Mouse (Mus musculus) heart, postnatal 0 days (tissue): ENCODE results near the gene Ogdh. TPM values are rescaled to one million over a fixed set of nuclear protein-coding genes. Genes with fewer than 3 reads are reported as not detected.

Source experiments
- ATAC-seq: fragments of 200-750 bp; cut with Nextera tagmentation; 2 replicates; pipeline ENCODE4 v1.8.0; 2017; ENCODE audit warnings: low read depth, moderate number of reproducible peaks, moderate library complexity; ENCODE audit not compliant: insufficient read depth
- DNase-seq: peaks from one replicate; pipeline ENCODE4 v3.0.0-alpha.2; 2016; ENCODE audit warnings: low spot score
- H3K27ac ChIP-seq: fragments of 300-500 bp; sonication (generic); 2 replicates; pipeline ENCODE4 v1.5.1; 2014; ENCODE audit warnings: low read depth, mild to moderate bottlenecking
- H3K27me3 ChIP-seq: fragments of 300-500 bp; sonication (generic); 2 replicates; pipeline ENCODE4 v1.6.1; 2014; ENCODE audit warnings: low read length, mixed read lengths; ENCODE audit not compliant: control insufficient read depth, insufficient read depth
- H3K36me3 ChIP-seq: fragments of 300-500 bp; sonication (generic); replicated peaks from 2 replicates; pipeline ENCODE4 v1.6.1; 2014; ENCODE audit warnings: low read length, mixed read lengths; ENCODE audit not compliant: control insufficient read depth, insufficient read depth
- H3K4me1 ChIP-seq: fragments of 300-500 bp; sonication (generic); 2 replicates; pipeline ENCODE4 v1.6.1; 2014; ENCODE audit warnings: antibody characterized with exemption; ENCODE audit not compliant: control insufficient read depth, insufficient read depth
- H3K4me2 ChIP-seq: fragments of 300-500 bp; sonication (generic); 2 replicates; pipeline ENCODE4 v1.6.1; 2014; ENCODE audit warnings: low read depth, mild to moderate bottlenecking, low read length, moderate library complexity
- H3K4me3 ChIP-seq: fragments of 300-500 bp; sonication (generic); 2 replicates; pipeline ENCODE4 v1.5.1; 2014; ENCODE audit warnings: low read depth, low read length
- H3K9ac ChIP-seq: fragments of 300-500 bp; sonication (generic); replicated peaks from 2 replicates; pipeline ENCODE4 v1.6.1; 2014; ENCODE audit warnings: low read depth, low read length, mixed read lengths
- H3K9me3 ChIP-seq: fragments of 300-500 bp; sonication (generic); replicated peaks from 2 replicates; pipeline ENCODE4 v1.6.1; 2016; ENCODE audit warnings: low read length; ENCODE audit not compliant: control insufficient read depth
- CTCF ChIP-seq: IDR thresholded peaks from 2 replicates; pipeline ENCODE4 v1.5.1; 2016; ENCODE audit warnings: antibody characterized with exemption, control low read depth, low read depth
- EP300 ChIP-seq: IDR thresholded peaks from 2 replicates; pipeline ENCODE4 v1.6.1; 2016; ENCODE audit warnings: antibody characterized with exemption, low read depth
- WGBS: fragments of 180-500 bp; shearing (Covaris S2); extraction: QIAGEN DNeasy Blood & Tissue Kit; methylation state at CpG from one replicate; pipeline ENCODE4 v1.1.7; 2014; 5-methylcytosine and 5-hydroxymethylcytosine counted together
- polyA plus RNA-seq: library from polyadenylated mRNA; unstranded; fragments of >200 nt; fragmentation: Nextera tagmentation; extraction: Ambion mirVana; gene quantifications from 2 replicates; pipeline ENCODE4 v1.2.1, GENCODE M21; 2015
- total RNA-seq: library from RNA; depleted of rRNA; stranded (reverse); fragments of >200 nt; gene quantifications from 2 replicates; pipeline ENCODE4 v1.2.3, GENCODE M21; 2014; ENCODE audit warnings: low replicate concordance

Gene Ogdh
- total and polyA plus RNA-seq, 2 experiments from 2014 or later = 338 to 412 TPM

GRCm38 (mm10) chr11:6296077-6296476 lies 4.6 kb downstream of the Ogdh start:
- ATAC-seq = no peak

GRCm38 (mm10) chr11:6299435-6299834 lies 8.0 kb downstream of the Ogdh start:
- WGBS = 80% methylated on average over 2 of the region's 2 CpGs
- Histone ChIP-seq H3K27me3 (no peaks in the 10 kb centered on the region), H3K9ac (no peak overlapping the region), H3K4me1 (peaks cover 3% of the 10 kb centered on the region; the same call in 1 of the 2 replicates), H3K36me3 (peaks cover 60% of the 10 kb centered on the region), H3K9me3 (no peaks in the 10 kb centered on the region), H3K27ac (no peak overlapping the region), H3K4me2 (no peak overlapping the region), H3K4me3 (no peak overlapping the region)
- TF ChIP-seq CTCF (no peak), EP300 (no peak)
- DNase-seq (no peak), ATAC-seq (no peak)

More at GRCm38 (mm10) chr11:6296077-6296476, 4.6 kb downstream of the Ogdh start:
- no peaks in the 10 kb centered on the region for H3K9me3 ChIP-seq
- H3K27ac ChIP-seq = no peak overlapping the region
- H3K4me2 ChIP-seq = no peak overlapping the region
- H3K4me1 ChIP-seq = peaks cover 17% of the 10 kb centered on the region; the same call in 1 of the 2 replicates
- H3K9ac ChIP-seq = no peak overlapping the region
- no peaks in the 10 kb centered on the region for H3K27me3 ChIP-seq
- no peak for DNase-seq
- H3K36me3 ChIP-seq = peaks cover 43% of the 10 kb centered on the region
- H3K4me3 ChIP-seq = no peak overlapping the region
- TF ChIP-seq EP300 (no peak), CTCF (no peak)

GRCm38 (mm10) chr11:6302793-6303192 lies 11.4 kb downstream of the Ogdh start:
- H3K4me1 ChIP-seq = peaks cover 14% of the 10 kb centered on the region
- ATAC-seq = no peak
- no peaks in the 10 kb centered on the region for H3K27me3 ChIP-seq
- no peak overlapping the region for H3K9ac ChIP-seq
- DNase-seq = no peak
- H3K9me3 ChIP-seq = no peaks in the 10 kb centered on the region
- TF ChIP-seq CTCF = no peak
- TF ChIP-seq EP300 = no peak
- H3K36me3 ChIP-seq = peaks cover 56% of the 10 kb centered on the region
- 73% methylated on average over 2 of the region's 2 CpGs for WGBS
- no peak overlapping the region for H3K4me2 ChIP-seq
- no peak overlapping the region for H3K27ac ChIP-seq
- no peak overlapping the region for H3K4me3 ChIP-seq

GRCm38 (mm10) chr11:6305943-6306430 lies 14.6 kb downstream of the Ogdh start:
- Histone ChIP-seq H3K27ac (peak overlapping the region; percentile 15; the same call in 1 of the 2 replicates), H3K4me2 (no peak overlapping the region), H3K4me1 (peaks cover 14% of the 10 kb centered on the region), H3K27me3 (no peaks in the 10 kb centered on the region), H3K9me3 (no peaks in the 10 kb centered on the region), H3K9ac (no peak overlapping the region), H3K4me3 (no peak overlapping the region), H3K36me3 (peaks cover 43% of the 10 kb centered on the region)
- 22% methylated on average over 1 of the region's 1 CpGs for WGBS
- ATAC-seq (no peak), DNase-seq (no peak)
- no peak for TF ChIP-seq CTCF
- no peak for TF ChIP-seq EP300

GRCm38 (mm10) chr11:6308181-6308580 lies 16.7 kb downstream of the Ogdh start:
- Histone ChIP-seq H3K4me1 (peaks cover 14% of the 10 kb centered on the region), H3K9me3 (no peaks in the 10 kb centered on the region), H3K4me2 (no peak overlapping the region), H3K27me3 (no peaks in the 10 kb centered on the region), H3K9ac (no peak overlapping the region), H3K36me3 (peaks cover 41% of the 10 kb centered on the region), H3K27ac (no peak overlapping the region), H3K4me3 (no peak overlapping the region)
- no peak for TF ChIP-seq CTCF
- no peak for TF ChIP-seq EP300
- 84% methylated on average over 4 of the region's 4 CpGs for WGBS
- ATAC-seq (no peak), DNase-seq (no peak)

GRCm38 (mm10) chr11:6313874-6314406 lies 22.5 kb downstream of the Ogdh start:
- no peak overlapping the region for H3K4me2 ChIP-seq
- H3K4me1 ChIP-seq = no peaks in the 10 kb centered on the region
- H3K4me3 ChIP-seq = no peak overlapping the region
- no peak for TF ChIP-seq EP300
- no peak for TF ChIP-seq CTCF
- DNase-seq (no peak), ATAC-seq (no peak)
- H3K36me3 ChIP-seq = peaks cover 71% of the 10 kb centered on the region
- no peak overlapping the region for H3K27ac ChIP-seq
- H3K27me3 ChIP-seq = no peaks in the 10 kb centered on the region
- H3K9ac ChIP-seq = no peak overlapping the region
- 75% methylated on average over 7 of the region's 7 CpGs for WGBS
- H3K9me3 ChIP-seq = no peaks in the 10 kb centered on the region
